In genomic region chr14:99710656-99711177, GRCm38 (mm10) we compare ENCODE assay signal across 16 mouse cellular contexts.
"Had no signal": no experiment of that assay in that cellular context is flagged by ENCODE, and none has a peak within 500 bp of the region (broad histone marks: within the 10 kb centered on the region; RNA-seq: fewer than 3 reads in every experiment).

No protein-coding gene starts in this region.

- H3K9ac ChIP-seq: liver, embryonic 13.5 days; midbrain, embryonic 12.5 days; midbrain, embryonic 15.5 days; neural tube, embryonic 13.5 days; stomach, embryonic 15.5 days had no signal

- H3K4me1 ChIP-seq: liver, embryonic 13.5 days; midbrain, embryonic 12.5 days; midbrain, embryonic 15.5 days; neural tube, embryonic 13.5 days; stomach, embryonic 15.5 days had no signal

- H3K9me3 ChIP-seq: liver, embryonic 13.5 days; midbrain, embryonic 12.5 days; midbrain, embryonic 15.5 days; neural tube, embryonic 13.5 days; stomach, embryonic 15.5 days had no signal

- ATAC-seq: midbrain, embryonic 15.5 days had no signal

- H3K4me2 ChIP-seq: liver, embryonic 13.5 days; midbrain, embryonic 12.5 days; midbrain, embryonic 15.5 days; neural tube, embryonic 13.5 days; stomach, embryonic 15.5 days had no signal

- DNase-seq: kidney, postnatal 25 days; layer of hippocampus, adult 9-11 months; liver, embryonic 13.5 days; lung, adult 2 months; lung, postnatal 14 days; retina, postnatal 1 day; right cerebral cortex, postnatal 25 days; spleen, adult 18-20 months; thymus, postnatal 25 days had no signal

- H3K27ac ChIP-seq: kidney, postnatal 0 days; layer of hippocampus, adult 2 months; liver, embryonic 13.5 days; macrophage; midbrain, embryonic 12.5 days; midbrain, embryonic 15.5 days; neural tube, embryonic 13.5 days; stomach, embryonic 15.5 days had no signal

- H3K4me3 ChIP-seq: layer of hippocampus, adult 2 months; liver, embryonic 13.5 days; midbrain, embryonic 12.5 days; midbrain, embryonic 15.5 days; neural tube, embryonic 13.5 days; stomach, embryonic 15.5 days had no signal

- H3K36me3 ChIP-seq: liver, embryonic 13.5 days; midbrain, embryonic 12.5 days; midbrain, embryonic 15.5 days; neural tube, embryonic 13.5 days; stomach, embryonic 15.5 days had no signal

- H3K27me3 ChIP-seq: liver, embryonic 13.5 days; midbrain, embryonic 12.5 days; midbrain, embryonic 15.5 days; neural tube, embryonic 13.5 days; stomach, embryonic 15.5 days had no signal
